Mouse (Mus musculus) embryonic facial prominence, embryonic 12.5 days (tissue): ENCODE measurements around the gene P2ry6. TPM values are rescaled to one million over a fixed set of nuclear protein-coding genes. Genes with fewer than 3 reads are reported as not detected.
A peak's percentile ranks its signal among the peaks of the same experiment; 100 is the strongest.

Source experiments
- ATAC-seq: fragments of 200-750 bp; cut with Nextera tagmentation; 2 replicates; pipeline ENCODE4 v1.8.0; 2017; ENCODE audit not compliant: insufficient number of reproducible peaks, insufficient read depth, low FRiP score, low TSS enrichment
- H3K27ac ChIP-seq: fragments of 300-500 bp; sonication (generic); 2 replicates; pipeline ENCODE4 v1.5.1; 2016; ENCODE audit warnings: mild to moderate bottlenecking
- H3K27me3 ChIP-seq: fragments of 300-500 bp; sonication (generic); 2 replicates; pipeline ENCODE4 v1.6.1; 2016; ENCODE audit warnings: mild to moderate bottlenecking, moderate library complexity
- H3K36me3 ChIP-seq: fragments of 300-500 bp; sonication (generic); 2 replicates; pipeline ENCODE4 v1.6.1; 2016; ENCODE audit warnings: mild to moderate bottlenecking
- H3K4me1 ChIP-seq: fragments of 300-500 bp; sonication (generic); 2 replicates; pipeline ENCODE4 v1.6.1; 2016
- H3K4me2 ChIP-seq: fragments of 300-500 bp; sonication (generic); replicated peaks from 2 replicates; pipeline ENCODE4 v1.6.1; 2016; ENCODE audit warnings: mild to moderate bottlenecking, moderate library complexity
- H3K4me3 ChIP-seq: fragments of 300-500 bp; sonication (generic); 2 replicates; pipeline ENCODE4 v1.5.1; 2016; ENCODE audit warnings: mild to moderate bottlenecking
- H3K9ac ChIP-seq: fragments of 300-500 bp; sonication (generic); 2 replicates; pipeline ENCODE4 v1.6.1; 2016; ENCODE audit warnings: mild to moderate bottlenecking, moderate library complexity
- H3K9me3 ChIP-seq: fragments of 300-500 bp; sonication (generic); 2 replicates; pipeline ENCODE4 v1.6.1; 2016; ENCODE audit warnings: mild to moderate bottlenecking, moderate library complexity
- WGBS: fragments of 180-500 bp; shearing (Covaris S2); methylation state at CpG from one replicate; pipeline ENCODE4 v1.1.7; 2016; 5-methylcytosine and 5-hydroxymethylcytosine counted together
- polyA plus RNA-seq: library from polyadenylated mRNA; unstranded; fragments of >200 nt; fragmentation: Nextera tagmentation; extraction: Ambion mirVana; gene quantifications from 2 replicates; pipeline ENCODE4 v1.2.1, GENCODE M21; 2016

P2ry6 gene
- polyA plus RNA-seq, 1 experiment from 2014 or later = 3.6 TPM

DNA sequence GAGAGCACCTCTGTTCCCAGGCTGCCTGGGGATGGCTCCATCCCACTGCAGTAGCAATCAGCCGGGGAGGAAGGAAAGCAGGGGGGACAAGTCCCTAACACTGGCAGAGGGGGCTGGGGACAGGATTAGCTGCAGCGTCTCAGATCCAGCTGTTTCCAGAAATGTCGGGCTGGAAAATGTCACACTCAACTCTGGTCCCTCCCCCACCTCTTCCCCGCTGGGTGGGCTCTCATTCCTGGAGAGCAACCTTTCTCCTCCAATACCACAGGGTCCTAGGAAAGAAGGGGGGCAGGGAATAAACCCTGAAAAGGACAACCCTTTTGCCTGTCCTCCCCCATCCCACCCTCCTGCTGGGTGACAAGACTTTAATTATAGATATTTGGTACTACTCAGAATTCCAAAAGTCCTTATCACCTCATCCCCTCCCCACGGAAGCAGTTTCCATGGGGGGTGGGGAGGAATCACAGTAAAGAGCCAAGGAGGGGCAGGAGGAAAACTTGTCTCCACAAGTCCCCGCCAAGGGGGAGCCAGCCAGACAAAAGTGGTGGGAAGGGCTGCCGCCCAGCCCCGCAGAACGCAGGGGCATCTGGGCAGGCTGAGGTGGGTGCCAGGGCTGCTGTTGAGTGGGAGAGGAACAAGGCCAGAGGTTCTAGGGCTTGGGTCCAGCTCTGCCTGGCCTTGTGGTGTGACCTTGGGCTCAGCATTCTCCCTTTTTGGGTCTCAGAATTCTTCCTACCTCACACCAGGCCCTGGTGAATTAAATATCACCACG is 49.6 kb downstream of the P2ry6 start:
- H3K27ac ChIP-seq = 0 out of 2 replicates have a peak overlapping the region, but pooled peaks have one; percentile 50
- H3K4me2 ChIP-seq = peak overlapping the region; percentile 100
- no peak for ATAC-seq
- 17% methylated on average over 10 of the region's 10 CpGs for WGBS
- peak overlapping the region; percentile 96 for H3K9ac ChIP-seq
- H3K27me3 ChIP-seq = no peaks in the 10 kb centered on the region
- H3K36me3 ChIP-seq = peaks cover 35% of the 10 kb centered on the region
- peaks cover 87% of the 10 kb centered on the region for H3K4me1 ChIP-seq
- peak overlapping the region; percentile 88 for H3K4me3 ChIP-seq
- H3K9me3 ChIP-seq = no peaks in the 10 kb centered on the region

DNA sequence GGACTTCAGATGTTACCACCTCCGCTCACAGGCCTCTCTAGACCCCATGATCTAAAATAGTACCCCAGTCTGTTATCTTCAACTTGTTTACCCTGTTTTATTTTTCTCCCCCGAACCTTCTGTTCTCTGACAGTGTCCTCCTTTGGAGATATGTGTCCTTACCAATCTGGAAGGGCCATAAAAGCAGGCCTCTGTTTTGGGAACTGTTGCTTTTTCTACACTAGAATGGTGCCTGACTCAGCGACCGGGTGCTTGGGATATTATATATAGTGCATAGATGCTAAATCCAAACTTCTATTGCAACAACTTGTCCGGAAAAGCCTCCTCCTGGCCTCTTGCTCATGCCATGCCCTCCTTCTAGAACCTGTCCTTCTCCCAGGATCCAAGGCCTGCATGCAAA is 50.2 kb downstream of the P2ry6 start:
- no peak for ATAC-seq
- Histone ChIP-seq H3K4me1 (peaks cover 87% of the 10 kb centered on the region), H3K9me3 (no peaks in the 10 kb centered on the region), H3K4me3 (0 out of 2 replicates have a peak overlapping the region, but pooled peaks have one; percentile 88), H3K4me2 (peak overlapping the region; percentile 100), H3K9ac (peak overlapping the region; percentile 38; the same call in 1 of the 2 replicates), H3K27me3 (no peaks in the 10 kb centered on the region), H3K36me3 (peaks cover 35% of the 10 kb centered on the region), H3K27ac (no peak overlapping the region)
- WGBS = 82% methylated on average over 5 of the region's 5 CpGs

DNA sequence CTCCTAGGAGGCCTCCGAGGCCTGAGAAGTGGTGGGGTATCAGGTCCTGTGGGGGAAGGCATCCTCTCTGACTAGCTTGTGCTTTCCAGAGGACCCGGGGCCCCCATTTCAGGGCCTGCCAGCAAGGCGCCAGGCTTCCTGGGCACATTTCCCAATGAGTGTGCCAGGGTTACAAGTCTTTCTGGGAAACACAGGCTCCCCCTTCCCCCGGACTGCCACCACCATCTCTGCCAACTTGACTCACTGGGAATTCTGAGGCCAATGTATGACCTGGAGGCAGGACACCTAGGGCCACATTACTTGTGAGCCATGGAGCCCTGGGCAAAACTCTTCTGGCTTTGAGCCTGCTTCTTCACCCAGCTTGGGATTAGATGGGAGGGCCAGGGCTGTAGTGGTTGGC is 51.5 kb downstream of the P2ry6 start:
- Histone ChIP-seq H3K36me3 (peaks cover 38% of the 10 kb centered on the region), H3K9ac (no peak overlapping the region), H3K4me3 (no peak overlapping the region), H3K4me1 (peaks cover 87% of the 10 kb centered on the region), H3K4me2 (no peak overlapping the region), H3K27me3 (no peaks in the 10 kb centered on the region), H3K9me3 (no peaks in the 10 kb centered on the region), H3K27ac (no peak overlapping the region)
- 89% methylated on average over 4 of the region's 4 CpGs for WGBS
- ATAC-seq = no peak

DNA sequence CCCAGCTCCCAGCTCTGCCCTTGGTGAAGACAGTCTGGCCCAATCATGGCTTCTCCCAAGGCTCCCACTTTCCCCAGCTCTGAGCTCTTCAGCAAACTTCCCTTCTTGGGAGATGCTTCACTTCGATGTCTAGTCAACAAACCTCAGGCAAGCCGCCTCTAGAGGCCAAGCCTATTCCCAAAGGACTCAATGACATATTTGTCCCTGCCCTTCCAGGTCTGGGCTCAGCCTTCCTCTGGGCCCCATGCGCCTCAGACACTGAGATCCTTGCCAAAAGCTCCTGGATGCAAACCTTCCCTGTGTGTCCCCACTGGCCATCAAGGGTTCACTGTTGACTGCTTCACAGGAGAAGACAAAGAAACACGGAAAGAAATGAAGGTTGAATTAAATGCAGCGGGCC is 53.2 kb downstream of the P2ry6 start:
- WGBS = 90% methylated on average over 5 of the region's 5 CpGs
- H3K27me3 ChIP-seq = no peaks in the 10 kb centered on the region
- H3K27ac ChIP-seq = no peak overlapping the region
- H3K9me3 ChIP-seq = no peaks in the 10 kb centered on the region
- no peak overlapping the region for H3K4me3 ChIP-seq
- H3K4me2 ChIP-seq = no peak overlapping the region
- peaks cover 83% of the 10 kb centered on the region for H3K4me1 ChIP-seq
- H3K36me3 ChIP-seq = peaks cover 47% of the 10 kb centered on the region
- no peak overlapping the region for H3K9ac ChIP-seq
- ATAC-seq = no peak

DNA sequence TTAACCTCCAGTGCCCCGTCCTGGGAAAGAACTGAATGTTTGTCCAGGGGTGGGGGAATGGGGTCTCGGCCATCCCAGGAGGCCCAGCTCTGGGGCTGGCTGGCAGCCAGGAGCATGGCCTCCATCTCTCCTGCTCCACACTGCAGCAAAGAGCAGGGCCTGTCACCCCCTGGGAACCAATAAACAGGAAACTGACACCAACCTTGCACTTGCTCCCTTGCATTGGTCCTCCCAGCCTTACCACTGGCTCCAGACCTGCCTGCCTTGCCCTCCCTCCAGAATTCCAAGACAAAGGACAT is 54.7 kb downstream of the P2ry6 start:
- ATAC-seq = no peak
- peak overlapping the region; percentile 22 for H3K4me2 ChIP-seq

DNA sequence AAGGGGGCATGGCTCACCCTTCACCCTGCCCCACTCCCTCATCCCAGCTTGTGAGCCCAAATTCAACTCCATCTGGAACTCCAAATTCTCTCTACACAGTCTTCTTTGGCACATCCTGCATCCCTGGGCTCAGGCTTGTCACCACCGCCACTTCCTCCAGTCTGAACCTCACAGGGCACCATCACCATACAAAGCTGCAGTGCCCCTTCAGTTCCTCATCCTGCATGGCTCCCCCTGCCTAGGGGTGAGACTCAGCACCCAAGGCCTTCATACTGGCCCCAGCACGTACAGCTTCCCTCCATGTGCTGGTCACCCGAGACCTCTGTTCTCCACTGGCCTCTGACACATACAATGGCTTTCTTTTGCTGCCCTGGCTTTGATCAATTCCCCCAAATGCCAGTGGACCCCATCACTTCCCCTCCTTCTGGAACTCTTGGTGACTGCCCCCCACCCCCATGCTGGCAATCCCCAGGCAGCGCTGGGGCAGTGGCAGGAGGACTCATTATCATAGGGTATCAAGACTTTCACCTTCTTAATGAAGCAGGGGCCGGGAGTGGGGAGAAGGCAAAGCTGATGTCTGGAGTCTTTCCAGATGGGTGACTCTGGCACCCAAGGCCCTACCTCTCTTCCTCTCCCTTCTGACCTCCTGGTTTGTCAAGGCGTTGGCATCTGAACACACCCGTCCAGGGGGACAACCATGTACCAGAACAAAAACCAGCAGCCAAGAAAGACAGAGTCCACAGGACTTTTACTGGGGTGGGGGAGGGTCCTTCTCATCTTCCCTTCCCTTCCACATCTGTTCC is 55.2 kb downstream of the P2ry6 start:
- H3K27ac ChIP-seq = peak overlapping the region; percentile 70
- peaks cover 48% of the 10 kb centered on the region for H3K36me3 ChIP-seq
- no peaks in the 10 kb centered on the region for H3K27me3 ChIP-seq
- ATAC-seq = no peak
- no peaks in the 10 kb centered on the region for H3K9me3 ChIP-seq
- peaks cover 62% of the 10 kb centered on the region for H3K4me1 ChIP-seq
- peak overlapping the region; percentile 22 for H3K4me2 ChIP-seq
- whole genome bisulfite sequencing = 29% methylated on average over 7 of the region's 7 CpGs
- H3K9ac ChIP-seq = no peak overlapping the region
- no peak overlapping the region for H3K4me3 ChIP-seq

More for the DNA sequence above, 54.7 kb downstream of the P2ry6 start:
- peaks cover 50% of the 10 kb centered on the region for H3K36me3 ChIP-seq
- H3K9me3 ChIP-seq = no peaks in the 10 kb centered on the region
- H3K27me3 ChIP-seq = no peaks in the 10 kb centered on the region
- WGBS = 9% methylated on average over 2 of the region's 2 CpGs
- no peak overlapping the region for H3K9ac ChIP-seq
- H3K27ac ChIP-seq = peak overlapping the region; percentile 70
- H3K4me1 ChIP-seq = peaks cover 67% of the 10 kb centered on the region
- H3K4me3 ChIP-seq = no peak overlapping the region

DNA sequence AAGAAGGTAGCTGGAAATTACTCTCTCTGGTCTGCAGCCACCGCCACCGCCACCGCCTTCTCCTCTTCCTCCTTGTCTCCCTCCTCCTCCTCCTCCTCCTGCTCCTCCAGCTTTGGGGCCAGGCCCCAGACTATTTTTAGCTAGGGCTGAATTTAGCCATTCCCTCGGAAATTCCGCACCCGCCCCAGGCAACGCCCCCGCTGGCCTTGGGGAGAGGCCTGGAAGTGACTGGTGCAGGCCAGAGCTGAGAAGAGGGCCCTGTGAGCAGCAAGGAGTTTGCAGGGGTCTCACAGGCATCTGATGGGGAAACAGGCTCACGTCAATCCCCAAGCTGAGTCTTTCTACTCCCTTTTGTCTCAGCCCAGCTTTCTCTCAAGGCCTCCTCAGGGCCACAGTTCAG is 56.3 kb downstream of the P2ry6 start:
- peak overlapping the region; percentile 24; the same call in 1 of the 2 replicates for H3K9ac ChIP-seq
- no peak for ATAC-seq
- 23% methylated on average over 9 of the region's 9 CpGs for WGBS

DNA sequence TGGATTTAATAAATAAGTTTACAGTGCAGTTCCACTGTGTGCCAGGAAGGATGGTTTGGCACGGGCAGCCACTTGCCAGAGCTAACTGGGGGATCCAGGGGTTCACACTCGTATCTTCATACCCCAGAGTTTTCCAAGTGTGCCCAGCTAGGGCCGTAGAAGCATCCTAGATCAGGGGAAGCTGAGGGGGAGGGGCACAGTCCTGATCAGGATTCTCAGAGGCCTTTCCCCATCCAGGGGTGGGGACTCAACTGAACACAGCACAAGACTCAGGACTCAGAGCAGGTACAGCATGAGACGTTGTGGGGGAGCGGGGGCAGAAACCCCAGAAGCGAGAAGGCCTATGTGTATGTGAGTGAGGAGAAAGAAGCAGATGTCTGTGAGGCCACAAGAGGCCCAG is 56.7 kb downstream of the P2ry6 start:
- H3K9me3 ChIP-seq = no peaks in the 10 kb centered on the region
- peaks cover 47% of the 10 kb centered on the region for H3K4me1 ChIP-seq
- H3K4me2 ChIP-seq = peak overlapping the region; percentile 8; the same call in 1 of the 2 replicates
- ATAC-seq = no peak
- 41% methylated on average over 6 of the region's 6 CpGs for WGBS
- H3K9ac ChIP-seq = peak overlapping the region; percentile 24; the same call in 1 of the 2 replicates
- peak overlapping the region; percentile 70 for H3K27ac ChIP-seq
- no peak overlapping the region for H3K4me3 ChIP-seq
- H3K36me3 ChIP-seq = peaks cover 48% of the 10 kb centered on the region
- no peaks in the 10 kb centered on the region for H3K27me3 ChIP-seq

More for the DNA sequence above, 56.3 kb downstream of the P2ry6 start:
- H3K9me3 ChIP-seq = no peaks in the 10 kb centered on the region
- H3K4me2 ChIP-seq = peak overlapping the region; percentile 8
- no peak overlapping the region for H3K4me3 ChIP-seq
- peaks cover 48% of the 10 kb centered on the region for H3K36me3 ChIP-seq
- H3K27ac ChIP-seq = peak overlapping the region; percentile 70
- peaks cover 52% of the 10 kb centered on the region for H3K4me1 ChIP-seq
- H3K27me3 ChIP-seq = no peaks in the 10 kb centered on the region

DNA sequence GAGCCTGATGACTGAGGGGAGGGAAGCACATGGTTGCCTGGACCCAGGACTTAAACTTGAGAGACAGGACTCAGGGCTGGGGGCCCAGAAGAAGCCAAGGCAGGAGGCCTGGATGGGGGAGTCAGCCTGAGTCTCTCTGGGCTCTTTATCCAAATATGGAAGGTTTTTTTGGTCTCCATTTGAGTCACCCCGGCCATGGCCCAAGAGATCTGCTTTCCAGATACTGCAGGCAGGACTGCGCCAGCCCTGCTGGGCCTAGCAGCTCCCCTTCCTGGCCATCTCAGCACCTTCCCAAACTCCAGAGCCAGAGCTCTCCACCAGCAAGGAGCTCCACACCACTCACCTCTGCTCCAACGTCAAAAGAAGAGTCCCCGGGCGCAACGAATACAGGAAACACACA is 57.9 kb downstream of the P2ry6 start:
- ATAC-seq = no peak
- Histone ChIP-seq H3K27ac (no peak overlapping the region), H3K27me3 (no peaks in the 10 kb centered on the region), H3K4me3 (no peak overlapping the region), H3K4me2 (no peak overlapping the region), H3K9me3 (no peaks in the 10 kb centered on the region), H3K36me3 (peaks cover 38% of the 10 kb centered on the region), H3K4me1 (peaks cover 48% of the 10 kb centered on the region), H3K9ac (no peak overlapping the region)
- WGBS = 72% methylated on average over 6 of the region's 6 CpGs

DNA sequence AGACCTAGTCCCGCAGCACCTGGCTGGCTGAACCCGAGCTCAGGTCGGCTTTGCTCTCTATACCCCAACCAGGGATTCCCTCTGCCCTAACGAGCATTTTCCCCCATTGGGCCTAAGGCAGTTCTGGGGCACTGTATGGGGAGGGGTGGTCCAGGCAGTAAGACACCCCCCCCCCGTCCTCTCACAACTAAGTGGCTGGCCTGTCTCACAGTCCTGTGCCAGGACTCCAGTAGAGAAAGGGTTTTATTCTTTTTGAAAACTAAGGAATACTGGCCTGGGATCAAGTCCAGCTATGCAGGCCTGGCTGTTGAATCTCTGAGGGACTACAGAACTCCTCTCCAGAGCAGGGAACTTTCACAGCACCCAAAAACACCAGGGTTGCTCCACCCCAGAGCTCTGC is 59.2 kb downstream of the P2ry6 start:
- no peaks in the 10 kb centered on the region for H3K27me3 ChIP-seq
- H3K9ac ChIP-seq = no peak overlapping the region
- 72% methylated on average over 5 of the region's 5 CpGs for WGBS
- no peak for ATAC-seq
- H3K4me3 ChIP-seq = no peak overlapping the region
- peaks cover 54% of the 10 kb centered on the region for H3K4me1 ChIP-seq
- no peaks in the 10 kb centered on the region for H3K9me3 ChIP-seq
- peaks cover 30% of the 10 kb centered on the region for H3K36me3 ChIP-seq
- no peak overlapping the region for H3K27ac ChIP-seq
- no peak overlapping the region for H3K4me2 ChIP-seq

DNA sequence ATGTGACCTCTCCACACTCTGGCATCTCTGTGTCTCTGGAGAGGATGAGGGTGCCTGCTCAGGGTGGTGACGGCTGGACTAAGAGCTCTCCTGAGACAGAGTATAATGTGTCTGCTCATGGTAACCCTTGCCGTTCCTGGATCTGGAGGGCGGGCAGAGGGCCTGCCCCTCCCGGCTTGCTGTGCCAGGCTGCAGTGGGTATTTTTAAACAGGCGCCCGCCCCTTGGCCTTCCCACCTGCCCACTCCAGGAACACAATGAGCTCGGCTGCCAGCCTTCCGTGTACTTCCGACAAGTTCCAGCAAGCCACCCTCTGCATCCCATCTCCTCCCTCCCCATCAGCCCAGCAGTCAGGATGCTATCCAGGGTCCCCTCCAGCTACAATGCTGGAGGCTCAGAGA is 62.7 kb downstream of the P2ry6 start:
- H3K27me3 ChIP-seq = no peaks in the 10 kb centered on the region
- peaks cover 33% of the 10 kb centered on the region for H3K36me3 ChIP-seq
- H3K9ac ChIP-seq = no peak overlapping the region
- H3K4me2 ChIP-seq = no peak overlapping the region
- peak overlapping the region; percentile 50; the same call in 1 of the 2 replicates for H3K27ac ChIP-seq
- H3K4me3 ChIP-seq = no peak overlapping the region
- ATAC-seq = no peak
- H3K9me3 ChIP-seq = no peaks in the 10 kb centered on the region
- WGBS = 48% methylated on average over 9 of the region's 9 CpGs
- H3K4me1 ChIP-seq = peaks cover 46% of the 10 kb centered on the region
